Mouse (Mus musculus): ENCODE measurements around the gene Prkd2.

DNA sequence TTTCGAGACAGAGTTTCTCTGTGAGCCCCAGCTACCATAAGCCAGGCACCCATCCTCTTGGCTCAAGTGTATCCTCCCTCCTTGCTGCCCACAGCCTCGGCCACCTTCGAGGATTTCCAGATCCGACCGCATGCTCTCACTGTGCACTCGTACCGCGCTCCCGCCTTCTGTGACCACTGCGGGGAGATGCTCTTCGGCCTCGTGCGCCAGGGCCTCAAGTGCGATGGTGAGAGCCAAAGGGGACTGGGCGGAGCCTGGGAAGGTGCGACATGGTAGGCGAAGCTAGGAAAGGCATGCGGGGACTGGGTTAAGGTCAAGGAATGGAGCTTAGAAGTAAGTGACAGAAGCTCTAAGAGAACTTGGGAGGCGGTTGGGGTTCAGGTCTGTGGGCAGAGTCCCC lies 4.8 kb downstream of the Prkd2 start:
- no peak for TF ChIP-seq CTCF (IDR thresholded peaks at IDR 0.05; ENCODE audit: low read depth, low read length)
- TF ChIP-seq TAL1 (conservative IDR thresholded peaks at IDR 0.05; ENCODE audit: low read depth, low read length): no peak

Measured in G1E (cell line).